Mouse (Mus musculus) kidney, postnatal 14 days (tissue): ENCODE results near the gene Ranbp2.

Experiments
- DNase-seq: peaks from one replicate; pipeline ENCODE4 v3.0.0; 2022; ENCODE audit warnings: mixed read lengths

The Ranbp2 gene

DNA sequence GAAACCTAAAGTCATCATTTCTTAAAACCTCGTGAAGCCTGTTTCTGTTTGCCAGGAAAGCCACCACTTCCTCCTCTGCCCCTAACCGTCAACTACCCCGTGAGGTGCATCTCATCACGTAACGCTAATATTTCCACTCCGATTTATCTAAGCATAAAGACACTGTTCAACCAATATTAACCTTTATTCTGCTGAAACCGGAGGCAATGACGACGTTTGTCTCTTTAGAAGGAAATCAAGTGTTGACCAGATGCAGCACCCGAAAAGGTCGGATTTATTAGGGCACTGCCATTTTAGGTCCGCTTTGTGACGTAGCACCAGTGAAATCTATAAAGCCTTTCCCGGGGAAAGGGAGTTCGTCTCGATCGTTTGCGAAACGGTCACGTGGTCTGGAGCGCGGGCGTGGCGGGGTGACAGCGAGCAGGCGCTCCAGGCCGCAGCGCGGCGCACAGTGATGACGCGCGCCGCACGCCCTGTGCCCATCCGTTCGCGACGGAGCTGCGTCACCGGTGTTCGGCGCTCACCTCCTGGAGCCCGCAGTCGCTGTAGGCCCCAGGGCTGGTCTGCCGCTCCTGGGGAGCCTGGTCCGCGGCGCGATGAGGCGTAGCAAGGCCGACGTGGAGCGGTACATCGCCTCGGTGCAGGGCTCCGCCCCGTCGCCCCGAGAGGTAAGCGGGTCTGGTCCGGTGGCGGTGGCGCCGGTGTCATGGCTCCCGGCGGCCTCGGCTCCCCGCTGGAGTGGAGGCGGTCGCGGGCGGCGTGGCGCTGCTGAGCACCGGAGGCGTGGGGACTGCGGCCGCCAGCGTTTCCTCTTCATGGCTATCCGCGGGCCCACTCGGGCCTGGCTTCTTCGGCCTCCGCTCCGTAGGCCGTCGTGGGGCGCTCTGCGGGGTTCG, at the start of gene Ranbp2:
Gene Ranbp2 (plus strand): TSS at position 537 of the 896 bp plus-strand sequence.
- DNase-seq, result peak; percentile 99

DNA sequence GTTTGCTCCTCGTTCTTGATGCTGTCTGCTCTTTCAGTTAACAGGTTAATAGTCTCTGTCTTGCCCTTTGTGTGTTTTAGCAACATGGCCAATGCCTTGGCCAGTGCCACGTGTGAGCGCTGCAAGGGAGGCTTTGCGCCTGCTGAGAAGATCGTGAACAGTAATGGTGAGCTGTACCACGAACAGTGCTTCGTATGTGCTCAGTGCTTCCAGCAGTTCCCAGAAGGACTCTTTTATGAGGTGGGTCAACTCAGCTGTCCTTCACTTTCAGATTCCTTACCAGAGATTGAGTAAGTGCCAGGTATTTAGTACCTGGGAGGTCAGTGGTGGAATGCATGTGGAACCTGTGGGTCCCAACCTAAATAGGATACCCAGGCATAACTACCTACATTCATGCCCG, 47.8 kb upstream of the Ranbp2 start:
- no peak for DNase-seq

DNA sequence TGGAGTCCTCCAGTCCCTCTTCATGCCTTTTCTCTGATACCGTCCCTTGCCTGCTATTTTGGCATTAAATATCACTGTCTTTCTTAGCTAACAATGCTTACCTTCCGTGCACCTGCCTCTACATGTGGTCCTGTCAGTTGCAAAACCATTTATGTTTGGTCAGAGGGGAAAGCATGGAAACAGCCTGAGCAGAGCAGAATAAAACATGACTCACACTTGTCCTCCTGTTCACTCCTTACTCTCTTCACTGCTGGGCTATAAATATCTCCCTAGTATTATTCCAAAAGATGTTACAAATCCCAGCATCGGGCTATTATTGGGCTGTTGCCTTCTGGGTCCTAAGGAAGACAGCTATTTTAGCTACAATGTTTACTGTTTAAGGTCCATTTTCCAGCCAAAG, 44.9 kb upstream of the Ranbp2 start:
- no peak for DNase-seq

DNA sequence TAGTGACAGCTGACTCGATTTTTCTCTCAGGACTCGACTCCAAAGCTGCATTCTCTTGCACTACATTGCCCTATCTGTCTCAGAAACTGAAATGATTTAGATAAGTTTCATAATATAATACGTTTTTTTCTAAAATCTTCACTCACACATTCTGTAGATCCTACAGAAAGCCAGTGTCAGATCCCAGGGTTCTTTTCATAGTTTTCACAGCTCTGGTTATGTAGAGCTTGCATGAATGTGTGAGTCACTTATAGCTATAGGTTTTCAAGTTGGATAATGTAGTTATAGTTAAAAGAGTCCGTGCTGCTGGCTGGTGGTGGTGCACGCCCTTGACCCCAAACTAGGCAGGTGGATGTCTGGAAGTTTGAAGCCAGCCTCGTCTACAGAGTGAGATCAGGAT, 42.1 kb upstream of the Ranbp2 start:
- DNase-seq, result no peak

DNA sequence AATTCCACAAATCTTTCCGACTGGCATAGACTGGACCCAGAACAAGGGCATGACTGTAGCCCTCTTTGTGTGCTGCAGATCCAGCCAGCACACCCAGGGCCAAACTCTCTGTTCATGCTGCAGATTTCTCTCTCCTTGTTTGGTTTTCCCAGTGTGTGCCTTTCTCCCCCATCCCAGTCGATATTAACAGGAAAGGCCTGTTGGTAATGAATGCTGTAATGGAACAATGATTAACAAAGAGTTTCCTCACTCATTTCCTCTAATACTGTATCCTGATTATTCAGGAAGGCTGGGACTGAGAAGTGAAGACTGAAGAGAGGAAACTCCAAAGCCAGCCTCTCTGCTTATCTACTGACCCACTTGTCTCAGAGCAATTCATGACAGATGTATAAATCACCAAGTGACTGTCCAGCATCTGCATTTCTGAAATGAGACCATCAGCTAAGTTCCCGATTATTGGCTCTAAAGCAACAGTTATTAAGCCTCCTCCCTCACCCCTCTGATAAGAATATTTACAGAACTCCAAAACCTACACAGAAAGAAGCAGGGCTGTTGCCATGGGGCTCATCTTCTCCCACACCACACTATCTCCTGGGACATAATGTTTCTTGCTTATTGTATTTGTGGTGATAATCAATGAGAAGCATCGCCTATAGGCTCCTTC, 41.3 kb upstream of the Ranbp2 start:
- DNase-seq, result peak; percentile 19

DNA sequence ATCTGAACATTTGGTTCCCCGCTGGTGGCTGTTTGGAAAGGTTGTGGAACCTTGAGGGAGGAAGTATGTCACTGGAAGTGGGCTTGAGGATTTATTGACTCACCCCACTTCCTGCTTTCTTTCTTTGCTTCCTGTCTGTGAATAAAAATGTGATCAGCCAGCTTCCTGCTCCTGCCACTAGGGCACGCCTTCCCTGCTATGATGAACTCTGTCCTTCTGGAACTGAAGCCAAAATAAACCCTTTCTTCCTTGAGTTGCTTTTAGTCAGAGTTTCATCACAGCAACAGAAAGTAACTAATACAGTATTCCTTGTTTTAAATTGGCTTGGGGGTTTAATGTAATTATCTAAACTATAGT, 40.8 kb upstream of the Ranbp2 start:
- DNase-seq, result peak; percentile 47

DNA sequence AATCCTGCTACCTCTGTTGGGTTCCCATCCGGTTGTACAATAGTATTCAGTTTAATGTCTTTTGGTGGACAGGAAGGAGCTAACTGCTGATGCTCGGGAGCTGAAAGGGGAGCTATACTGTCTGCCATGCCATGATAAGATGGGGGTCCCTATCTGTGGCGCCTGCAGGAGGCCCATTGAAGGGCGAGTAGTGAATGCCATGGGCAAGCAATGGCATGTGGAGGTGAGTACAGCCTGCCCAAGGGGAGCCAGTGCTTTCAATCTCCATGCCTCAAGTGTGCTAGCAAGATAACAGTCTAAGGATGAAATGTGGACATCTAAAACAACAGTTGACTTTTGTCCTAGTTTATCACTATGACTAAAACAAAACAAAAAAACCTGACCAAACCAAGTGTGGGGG, 34.4 kb upstream of the Ranbp2 start:
- DNase-seq, result no peak

DNA sequence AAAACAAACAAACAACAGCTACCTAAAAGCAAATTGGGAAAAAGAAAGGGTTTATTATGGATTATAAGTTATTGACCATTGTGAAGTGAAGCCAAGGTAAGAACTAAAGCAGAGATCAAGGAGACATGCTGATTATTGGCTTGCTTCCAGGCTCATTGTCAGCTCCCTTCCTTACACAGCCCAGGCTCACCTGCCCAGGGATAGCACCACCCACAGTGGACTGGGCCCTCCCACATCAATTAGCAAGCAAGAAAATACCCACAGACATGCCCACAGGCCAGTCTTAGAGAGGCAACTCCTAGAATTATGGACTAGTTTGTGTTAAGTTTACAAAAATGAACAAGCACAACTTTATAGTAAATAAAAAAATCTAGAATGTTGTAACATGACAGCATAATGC, 33.9 kb upstream of the Ranbp2 start:
- no peak for DNase-seq

DNA sequence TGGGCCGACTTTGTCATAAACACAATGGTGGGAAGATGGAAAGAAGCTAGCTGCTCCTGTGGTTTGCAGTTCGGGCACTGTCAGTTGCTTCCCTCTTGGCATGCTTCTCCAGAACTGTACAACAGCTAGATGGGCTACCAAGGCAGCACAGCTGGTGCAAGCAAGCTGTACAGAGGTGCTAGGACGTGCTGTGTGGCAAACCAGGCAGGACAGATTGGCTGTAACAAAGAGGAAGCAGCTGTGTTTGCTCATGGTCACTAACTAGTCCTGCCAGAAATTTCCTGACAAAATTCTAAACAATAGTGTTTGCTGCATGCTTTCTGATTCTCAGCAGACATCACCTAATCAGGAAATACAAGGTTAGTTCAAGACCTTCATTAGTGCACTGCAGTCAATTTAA, 30.0 kb upstream of the Ranbp2 start:
- DNase-seq, result no peak

DNA sequence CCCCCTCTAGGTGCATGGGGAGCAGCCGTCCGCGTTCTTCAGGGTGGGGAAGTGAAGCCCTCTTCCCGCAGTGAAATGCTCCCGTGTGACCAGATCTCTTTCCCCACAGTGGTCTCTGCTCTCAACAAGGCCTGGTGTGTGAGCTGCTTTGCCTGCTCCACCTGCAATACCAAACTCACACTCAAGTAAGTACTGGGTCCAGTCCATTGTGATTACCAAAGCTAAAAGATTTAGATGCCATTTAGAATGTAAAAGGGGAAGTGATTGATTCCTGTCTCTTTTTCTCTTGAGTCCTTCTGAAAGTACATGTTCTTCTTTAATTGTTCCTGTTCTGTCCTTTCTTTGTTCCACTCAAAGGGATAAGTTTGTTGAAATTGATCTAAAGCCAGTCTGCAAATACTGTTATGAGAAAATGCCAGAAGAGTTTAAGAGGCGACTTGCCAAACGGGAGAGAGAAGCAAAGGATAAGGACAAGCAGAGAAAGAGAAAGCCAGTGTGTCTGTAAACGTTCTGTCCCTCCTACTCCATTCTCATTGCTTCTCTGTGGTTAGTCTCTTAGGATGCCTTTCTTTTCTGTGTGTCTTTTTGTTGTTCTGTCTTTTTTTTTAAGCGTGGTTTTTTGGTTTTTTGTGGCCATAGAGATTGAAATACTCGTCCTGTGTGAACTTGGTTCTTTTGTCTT, 28.3 kb upstream of the Ranbp2 start:
- DNase-seq, result no peak

DNA sequence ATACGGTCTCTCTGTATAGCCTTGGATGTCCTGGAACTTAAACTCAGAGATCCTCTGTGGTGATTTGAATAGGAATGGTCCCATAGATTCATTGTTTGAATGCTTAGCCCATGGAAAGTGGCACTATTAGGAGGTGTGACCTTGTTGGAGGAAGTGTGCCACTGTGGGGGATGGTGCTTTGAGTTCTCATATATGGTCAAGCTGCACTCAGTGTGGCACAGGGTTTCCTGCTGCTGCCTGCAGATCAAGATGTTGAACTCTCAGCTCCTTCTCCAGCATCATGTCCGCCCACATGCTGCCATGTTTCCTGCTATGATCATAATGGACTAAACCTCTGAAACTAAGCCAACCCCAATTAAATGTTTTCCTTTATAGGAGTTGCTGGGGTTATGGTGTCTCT, 18.8 kb upstream of the Ranbp2 start:
- DNase-seq, result no peak

DNA sequence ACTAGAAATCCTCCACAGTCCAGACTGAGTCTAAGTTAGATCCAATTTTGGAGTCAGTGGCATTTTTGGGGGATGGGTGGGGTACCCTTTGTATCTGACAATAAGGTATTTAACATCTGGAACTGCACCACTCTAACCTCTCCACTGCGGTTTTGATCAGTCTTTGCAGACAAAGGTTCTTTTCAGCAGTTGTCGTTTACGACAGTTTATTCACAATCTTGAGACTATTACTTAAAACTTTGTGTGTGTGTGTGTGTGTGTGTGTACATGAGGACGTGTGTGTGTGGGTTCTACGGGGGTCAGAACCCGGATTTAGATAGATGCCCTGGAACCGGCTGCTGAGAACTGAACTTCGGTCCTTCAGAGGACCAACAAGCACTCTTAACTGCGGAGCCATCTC, 870 bp upstream of the Ranbp2 start:
- no peak for DNase-seq

DNA sequence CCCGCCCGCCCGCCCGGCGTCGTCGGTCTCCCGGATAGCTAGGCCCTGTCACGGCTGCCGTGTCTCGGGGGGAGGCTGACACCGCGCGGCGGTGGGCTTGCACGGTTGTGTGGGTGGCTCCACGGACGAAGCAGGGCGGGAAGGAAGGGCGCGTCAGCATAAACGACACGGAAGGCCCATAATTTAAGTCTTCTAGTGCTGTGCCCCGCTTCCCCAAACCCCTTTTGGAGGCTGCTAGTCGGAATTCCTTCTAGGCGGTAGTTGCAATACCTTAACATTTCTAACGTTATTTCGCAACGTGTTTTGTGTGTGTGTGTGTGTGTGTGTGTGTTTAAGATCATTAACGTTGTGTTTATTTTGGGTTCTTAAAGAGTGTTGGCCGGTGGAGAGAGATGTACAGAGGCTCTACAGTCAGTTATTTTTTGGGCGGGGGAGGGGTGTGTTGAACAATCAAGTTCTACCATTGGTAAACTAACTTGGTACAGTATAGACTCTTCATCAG, 611 bp downstream of the Ranbp2 start:
- DNase-seq, result no peak

DNA sequence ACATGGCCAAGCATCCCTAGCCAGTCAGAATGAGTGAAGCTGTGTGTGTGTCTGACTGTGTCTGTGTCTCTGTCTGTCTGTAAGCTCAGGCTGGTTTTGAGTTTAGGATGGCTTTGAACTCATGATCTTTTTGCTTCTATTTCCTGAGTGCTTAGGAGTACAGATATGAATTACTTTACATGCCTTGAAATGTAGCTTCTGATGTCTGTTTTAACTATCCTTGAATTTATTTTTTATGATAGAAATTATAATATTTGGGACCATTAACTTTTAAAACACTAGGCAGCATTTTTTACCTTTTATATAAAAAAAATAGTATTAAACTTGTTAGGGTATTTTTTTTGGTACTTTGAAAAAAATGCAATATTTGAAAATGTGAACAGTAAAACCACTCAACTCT, 4.9 kb downstream of the Ranbp2 start:
- no peak for DNase-seq

DNA sequence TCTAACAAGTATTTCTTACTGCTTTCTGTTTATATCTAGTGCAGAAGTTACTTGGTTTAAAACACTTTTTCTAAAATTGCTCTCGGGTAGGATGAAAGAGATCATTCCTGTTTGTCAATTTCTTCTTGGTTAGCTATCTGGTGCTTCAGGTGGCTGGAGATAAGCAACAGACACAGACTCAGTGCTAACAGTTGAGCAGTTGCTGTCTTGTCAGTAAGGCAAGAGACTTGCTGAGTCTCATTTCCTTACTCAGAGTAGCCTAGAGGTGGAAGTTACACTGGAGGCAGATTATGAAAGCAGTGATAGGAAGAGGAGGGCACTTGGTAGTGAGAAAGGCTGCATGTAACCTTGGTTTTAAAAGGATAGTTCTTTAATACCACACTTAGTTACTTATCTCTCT, 5.5 kb downstream of the Ranbp2 start:
- no peak for DNase-seq

DNA sequence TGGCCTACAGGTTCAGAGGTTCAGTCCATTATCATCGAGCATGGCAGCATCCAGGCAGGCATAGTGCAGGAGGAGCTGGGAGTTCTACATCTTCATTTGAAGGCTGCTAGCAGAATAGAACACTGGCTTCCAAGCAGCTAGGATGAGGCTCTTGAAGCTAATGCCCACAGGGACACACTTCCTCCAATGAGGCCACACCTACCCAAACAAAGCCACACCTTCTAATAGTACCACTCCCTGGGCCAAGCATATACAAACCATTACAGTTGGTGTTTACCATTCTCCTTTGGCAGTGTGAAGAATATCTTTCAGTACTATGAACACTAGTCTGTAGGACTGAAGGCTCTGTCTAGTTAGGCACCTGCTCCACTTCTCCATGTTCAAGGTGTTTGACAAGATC, 13.2 kb downstream of the Ranbp2 start:
- no peak for DNase-seq

DNA sequence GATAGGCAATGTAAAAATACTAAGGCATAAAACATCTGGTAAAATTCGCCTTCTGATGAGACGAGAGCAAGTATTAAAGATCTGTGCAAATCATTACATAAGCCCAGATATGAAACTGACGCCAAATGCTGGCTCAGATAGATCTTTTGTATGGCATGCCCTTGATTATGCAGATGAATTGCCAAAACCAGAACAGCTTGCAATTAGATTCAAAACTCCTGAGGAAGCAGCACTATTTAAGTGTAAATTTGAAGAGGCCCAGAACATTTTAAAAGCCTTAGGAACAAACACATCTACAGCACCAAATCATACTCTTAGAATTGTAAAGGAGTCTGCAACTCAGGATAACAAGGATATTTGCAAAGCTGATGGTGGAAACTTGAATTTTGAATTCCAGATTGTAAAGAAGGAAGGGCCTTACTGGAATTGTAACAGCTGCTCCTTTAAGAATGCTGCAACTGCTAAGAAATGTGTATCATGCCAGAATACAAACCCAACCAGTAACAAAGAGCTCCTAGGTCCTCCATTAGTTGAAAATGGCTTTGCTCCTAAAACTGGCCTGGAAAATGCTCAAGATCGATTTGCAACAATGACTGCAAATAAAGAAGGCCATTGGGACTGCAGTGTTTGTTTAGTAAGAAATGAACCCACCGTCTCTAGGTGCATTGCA, 30.5 kb downstream of the Ranbp2 start:
- no peak for DNase-seq

DNA sequence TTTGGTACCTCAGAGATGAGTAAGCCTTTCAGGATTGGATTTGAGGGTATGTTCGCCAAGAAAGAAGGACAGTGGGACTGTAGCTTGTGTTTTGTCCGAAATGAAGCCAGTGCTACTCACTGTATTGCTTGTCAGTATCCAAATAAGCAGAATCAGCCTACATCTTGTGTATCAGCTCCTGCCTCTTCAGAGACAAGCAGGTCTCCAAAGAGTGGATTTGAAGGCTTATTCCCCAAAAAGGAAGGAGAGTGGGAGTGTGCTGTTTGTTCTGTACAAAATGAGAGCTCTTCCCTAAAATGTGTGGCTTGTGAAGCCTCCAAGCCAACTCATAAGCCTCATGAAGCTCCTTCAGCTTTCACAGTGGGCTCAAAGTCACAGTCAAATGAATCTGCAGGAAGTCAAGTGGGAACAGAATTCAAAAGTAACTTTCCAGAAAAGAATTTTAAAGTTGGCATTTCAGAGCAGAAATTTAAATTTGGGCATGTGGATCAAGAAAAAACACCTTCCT, 31.4 kb downstream of the Ranbp2 start:
- no peak for DNase-seq

DNA sequence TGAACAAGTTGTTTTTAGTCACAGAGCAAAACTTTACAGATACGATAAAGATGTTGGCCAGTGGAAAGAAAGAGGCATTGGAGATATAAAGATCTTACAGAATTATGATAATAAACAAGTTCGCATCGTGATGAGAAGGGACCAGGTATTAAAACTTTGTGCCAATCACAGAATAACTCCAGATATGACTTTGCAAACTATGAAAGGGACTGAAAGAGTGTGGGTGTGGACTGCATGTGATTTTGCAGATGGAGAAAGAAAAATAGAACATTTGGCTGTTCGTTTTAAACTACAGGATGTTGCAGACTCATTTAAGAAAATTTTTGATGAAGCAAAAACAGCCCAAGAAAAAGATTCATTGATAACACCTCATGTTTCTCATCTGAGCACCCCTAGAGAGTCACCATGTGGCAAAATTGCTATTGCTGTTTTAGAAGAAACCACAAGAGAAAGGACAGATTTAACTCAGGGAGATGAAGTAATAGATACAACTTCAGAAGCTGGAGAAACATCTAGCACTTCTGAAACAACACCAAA, 33.3 kb downstream of the Ranbp2 start:
- DNase-seq, result no peak

DNA sequence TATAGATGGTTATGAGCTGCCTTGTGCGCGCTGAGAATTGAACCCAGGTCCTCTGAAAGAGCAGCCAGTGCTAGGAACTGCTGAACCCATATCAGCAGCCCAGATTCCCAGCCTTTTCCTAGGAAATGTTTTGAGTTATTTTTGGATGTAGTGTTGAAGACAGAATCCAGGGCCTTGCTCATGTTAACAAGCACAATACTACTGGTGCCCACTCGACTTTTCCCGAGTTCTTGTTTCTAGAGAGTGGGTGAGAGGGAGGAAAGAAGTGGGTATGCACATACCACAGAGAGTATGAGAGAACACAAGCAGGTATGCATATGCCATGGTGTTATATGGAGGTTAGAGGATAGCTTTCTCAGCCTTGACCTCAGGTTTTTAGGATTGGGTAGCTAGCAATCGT, 44.3 kb downstream of the Ranbp2 start:
- no peak for DNase-seq

DNA sequence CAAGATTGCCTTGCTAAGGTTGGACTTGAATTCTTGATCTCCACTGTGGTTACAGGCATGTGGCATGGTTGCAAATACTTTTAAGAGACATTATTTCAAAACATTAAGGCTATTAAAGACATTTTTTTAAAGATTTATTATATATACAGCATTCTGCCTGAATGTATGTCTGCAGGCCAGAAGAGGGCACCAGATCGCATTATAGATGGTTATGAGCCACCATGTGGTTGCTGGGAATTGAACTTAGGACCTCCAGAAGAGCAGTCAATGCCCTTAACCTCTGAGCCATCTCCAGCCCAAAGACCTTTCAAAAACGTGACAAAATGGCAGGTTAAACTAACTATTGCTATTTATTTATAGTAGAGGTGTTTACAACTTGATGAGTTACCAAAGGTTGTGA, 48.9 kb downstream of the Ranbp2 start:
- no peak for DNase-seq

DNA sequence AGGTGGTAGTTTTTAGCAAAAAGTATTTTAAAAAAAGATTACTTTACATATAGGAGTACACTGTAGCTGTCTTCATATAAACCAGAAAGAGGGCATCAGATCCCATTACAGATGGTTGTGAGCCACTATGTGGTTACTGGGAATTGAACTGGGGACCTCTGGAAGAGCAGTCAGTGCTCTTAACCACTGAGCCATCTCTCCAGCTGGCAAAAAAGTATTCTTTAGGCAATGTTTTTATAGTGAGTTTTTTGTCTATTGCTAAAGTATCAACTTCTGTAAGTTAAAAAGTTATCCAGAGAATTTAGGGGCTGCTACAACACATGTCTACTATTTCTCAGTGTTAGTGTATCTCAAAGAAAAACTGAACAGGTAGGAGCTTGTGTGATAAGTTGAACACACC, 50.0 kb downstream of the Ranbp2 start:
- no peak for DNase-seq
